Mouse (Mus musculus): ENCODE measurements around the gene Rnf141.

The Rnf141 gene

GRCm38 (mm10) chr7:110756440-110756839, 87.8 kb downstream of the Rnf141 start:
- DNase-seq: no peak

DNA sequence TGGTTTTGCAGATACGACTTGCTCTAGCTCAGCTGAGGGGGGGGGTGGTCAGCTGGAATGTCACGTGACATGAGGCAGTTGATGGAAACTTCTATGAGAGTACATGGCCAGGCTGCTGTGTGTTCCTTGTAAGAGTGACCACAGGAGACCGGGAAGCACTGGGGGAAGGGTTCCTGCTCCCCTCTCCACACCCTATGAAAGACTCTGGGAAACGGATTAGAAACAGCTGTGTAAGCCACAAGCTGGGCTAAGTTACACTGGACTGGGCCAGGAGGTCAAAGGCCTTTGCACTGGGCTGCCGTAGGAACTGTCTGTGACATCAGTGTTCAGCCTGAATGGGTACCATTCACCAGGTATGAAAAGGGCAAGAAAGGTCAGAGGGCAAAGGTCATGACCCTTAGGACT, 90.3 kb downstream of the Rnf141 start:
- no peak for DNase-seq

DNA sequence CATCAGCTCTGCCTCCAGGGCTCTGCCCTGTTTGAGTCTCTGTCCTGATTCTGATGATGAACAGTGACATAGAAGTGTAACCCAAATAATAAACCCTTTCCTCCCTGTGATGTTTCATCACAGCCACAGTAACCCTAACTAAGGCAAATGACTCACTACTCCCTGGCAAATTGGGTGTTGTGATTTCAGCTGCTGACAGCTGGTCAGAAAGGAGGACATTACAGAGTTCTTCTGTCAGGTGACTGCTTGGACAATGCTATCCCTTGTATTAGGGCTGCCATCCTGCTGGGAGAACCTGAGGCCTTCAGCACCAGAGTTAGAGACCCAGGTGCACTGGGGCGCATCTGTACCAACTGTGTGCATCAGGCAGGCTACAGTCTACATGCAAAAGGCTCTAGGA, 90.9 kb downstream of the Rnf141 start:
- no peak for DNase-seq

DNA sequence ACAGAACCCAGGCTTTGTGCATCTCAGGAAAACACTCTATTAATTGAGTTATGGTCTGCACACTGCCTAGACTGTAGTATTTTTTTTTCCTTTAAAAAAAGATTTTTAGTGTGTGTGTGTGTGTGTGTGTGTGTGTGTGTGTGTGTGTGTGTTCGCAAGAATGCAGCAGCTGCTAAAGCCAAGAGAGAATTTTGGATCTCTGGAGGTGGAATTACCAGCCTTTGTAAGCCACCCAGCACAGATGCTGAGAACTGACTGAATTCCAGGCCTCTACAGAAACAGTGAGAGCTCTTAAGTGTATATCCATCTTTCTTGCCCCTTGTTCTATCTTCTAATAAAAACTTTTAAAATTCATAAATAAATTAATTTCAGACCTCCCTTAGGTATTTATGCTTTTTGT, 92.6 kb downstream of the Rnf141 start:
- DNase-seq: no peak

DNA sequence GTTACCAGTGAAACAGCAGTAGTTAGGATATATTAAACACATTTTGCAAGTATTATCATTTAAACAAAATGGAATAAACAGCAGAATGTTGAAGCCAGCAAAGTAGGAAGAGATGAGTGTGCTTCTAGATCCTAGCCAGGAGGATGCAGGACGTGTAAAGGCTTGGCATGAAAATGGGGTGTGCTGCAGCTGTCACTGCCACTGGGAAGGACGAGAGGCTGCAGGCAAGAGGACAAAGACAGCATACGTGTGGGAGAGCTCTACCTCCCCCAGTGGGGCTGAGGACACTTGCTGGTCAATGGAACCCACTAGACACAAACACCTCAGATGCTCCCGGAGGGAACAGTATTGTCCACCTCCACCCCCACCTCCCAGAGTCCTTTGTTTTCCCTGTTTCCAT, 93.4 kb downstream of the Rnf141 start:
- DNase-seq: no peak

Measured in liver (tissue).